Mouse (Mus musculus) ovary, postnatal 36 days (tissue): ENCODE data around the gene Casp3.

Source experiments
- DNase-seq: peaks from one replicate; pipeline ENCODE4 v3.0.0; 2022; ENCODE audit warnings: low spot score, mixed read lengths

Gene Casp3

DNA sequence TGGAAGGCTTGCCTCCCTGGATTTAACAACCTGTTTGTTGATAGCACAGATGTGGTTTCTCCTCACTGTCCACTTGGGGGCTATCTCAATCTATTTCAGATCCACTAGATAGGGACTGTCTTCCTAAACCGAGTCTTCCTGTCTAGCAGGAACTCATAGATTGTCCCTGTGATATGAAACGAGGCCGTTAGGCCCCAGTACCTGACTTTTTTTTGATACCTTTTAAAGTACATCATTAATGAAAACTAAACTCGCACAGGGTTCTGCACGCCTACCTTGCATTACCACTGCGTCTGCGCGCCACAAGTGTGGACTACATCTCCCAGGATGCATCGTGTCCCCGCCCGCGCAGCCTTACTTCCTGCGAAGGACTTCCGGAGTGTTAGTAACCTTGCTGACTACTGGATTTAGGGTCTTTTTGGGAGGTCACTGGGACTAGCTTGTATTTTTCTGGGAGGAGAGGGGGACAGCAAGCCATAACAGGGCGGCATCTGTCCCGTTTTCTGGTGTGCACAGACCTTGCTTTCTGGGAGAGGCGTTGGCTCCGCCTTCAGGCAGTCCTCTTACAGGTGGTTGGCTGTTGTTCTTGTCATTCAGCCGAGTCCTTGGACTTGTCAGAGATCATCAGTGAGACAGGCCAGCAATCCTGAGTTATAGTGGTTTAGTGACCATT is 69.7 kb downstream of the Casp3 start:
- DNase-seq: peak; percentile 88
